16 mouse cellular contexts compared by ENCODE assay signal in the genomic region with DNA sequence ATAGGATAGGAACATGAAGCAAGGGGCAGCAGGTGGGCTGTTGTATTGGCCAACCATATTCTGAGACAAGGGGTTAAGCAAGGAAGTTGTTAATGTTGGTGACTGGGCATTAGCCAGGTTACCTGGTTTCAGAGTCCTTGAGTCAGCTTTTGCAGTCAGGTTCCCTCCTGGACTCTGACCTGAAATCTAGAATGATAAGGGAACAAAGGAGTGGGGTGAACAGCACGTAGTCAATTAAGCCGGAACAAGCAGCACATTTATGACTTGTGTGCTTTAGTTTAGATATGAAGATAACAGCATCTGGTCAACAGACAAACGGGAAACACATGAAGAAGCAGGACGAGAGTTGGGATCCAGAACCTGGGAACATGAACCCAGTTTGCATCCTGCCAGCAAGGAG.
"Had no signal": no experiment of that assay in that cellular context is flagged by ENCODE, and none has a peak within 500 bp of the region (broad histone marks: within the 10 kb centered on the region; RNA-seq: fewer than 3 reads in every experiment).

No protein-coding gene starts in this region.

- H3K36me3 ChIP-seq: liver, embryonic 13.5 days; midbrain, embryonic 12.5 days; midbrain, embryonic 15.5 days; neural tube, embryonic 13.5 days had no signal

- H3K9me3 ChIP-seq: liver, embryonic 13.5 days; midbrain, embryonic 12.5 days; midbrain, embryonic 15.5 days had no signal

- H3K4me2 ChIP-seq: liver, embryonic 13.5 days; midbrain, embryonic 12.5 days; midbrain, embryonic 15.5 days; neural tube, embryonic 13.5 days had no signal

- H3K4me1 ChIP-seq: liver, embryonic 13.5 days had no signal

- DNase-seq: kidney, adult 11 months; kidney, adult 9 months; kidney, postnatal 14 days; kidney, postnatal 4 days; layer of hippocampus, adult 9-11 months; liver, embryonic 13.5 days; lung, adult 2 months; retina, postnatal 1 day; right cerebral cortex, postnatal 25 days; thymus, adult 18-20 months; thymus, postnatal 4 days had no signal

- H3K27me3 ChIP-seq: liver, embryonic 13.5 days; midbrain, embryonic 12.5 days; midbrain, embryonic 15.5 days; neural tube, embryonic 13.5 days had no signal

- H3K9ac ChIP-seq: liver, embryonic 13.5 days; midbrain, embryonic 12.5 days; midbrain, embryonic 15.5 days; neural tube, embryonic 13.5 days had no signal

- ATAC-seq: midbrain, embryonic 15.5 days had no signal

- H3K4me3 ChIP-seq: layer of hippocampus, adult 2 months; liver, embryonic 13.5 days; midbrain, embryonic 12.5 days; midbrain, embryonic 15.5 days; neural tube, embryonic 13.5 days had no signal

- H3K27ac ChIP-seq: layer of hippocampus, adult 2 months; liver, embryonic 13.5 days; macrophage; midbrain, embryonic 12.5 days; midbrain, embryonic 15.5 days; neural tube, embryonic 13.5 days had no signal
